Mouse (Mus musculus) limb, embryonic 11.5 days (tissue): ENCODE measurements around the gene Olfr1337. TPM values are rescaled to one million over a fixed set of nuclear protein-coding genes. Genes with fewer than 3 reads are reported as not detected.
"Not testable (repeated sequence)": the region's sequence is repeated elsewhere in the genome, so short reads cannot be mapped to it uniquely, and the experiment has no call there.

Source experiments
- ATAC-seq: fragments of 200-750 bp; cut with Nextera tagmentation; 2 replicates; pipeline ENCODE4 v1.8.0; 2017; ENCODE audit warnings: low read depth; ENCODE audit not compliant: insufficient number of reproducible peaks, low FRiP score, low TSS enrichment
- DNase-seq: peaks from one replicate; pipeline ENCODE4 v3.0.0-alpha.2; 2015; ENCODE audit warnings: low spot score
- H3K27ac ChIP-seq: fragments of 300-500 bp; sonication (generic); replicated peaks from 2 replicates; pipeline ENCODE4 v1.5.1; 2014; ENCODE audit warnings: low read depth, mild to moderate bottlenecking, low read length
- H3K27me3 ChIP-seq: fragments of 300-500 bp; sonication (generic); 2 replicates; pipeline ENCODE4 v1.6.1; 2014; ENCODE audit warnings: mild to moderate bottlenecking, low read length, mixed read lengths; ENCODE audit not compliant: control insufficient read depth, insufficient read depth
- H3K36me3 ChIP-seq: fragments of 300-500 bp; sonication (generic); 2 replicates; pipeline ENCODE4 v1.6.1; 2014; ENCODE audit warnings: mild to moderate bottlenecking, low read length, moderate library complexity, mixed read lengths; ENCODE audit not compliant: control insufficient read depth, insufficient read depth
- H3K4me1 ChIP-seq: fragments of 300-500 bp; sonication (generic); 2 replicates; pipeline ENCODE4 v1.6.1; 2014; ENCODE audit warnings: low read length, mixed read lengths; ENCODE audit not compliant: control insufficient read depth, insufficient read depth
- H3K4me2 ChIP-seq: fragments of 300-500 bp; sonication (generic); 2 replicates; pipeline ENCODE4 v1.6.1; 2014; ENCODE audit warnings: low read depth, mild to moderate bottlenecking, moderate library complexity; ENCODE audit not compliant: severe bottlenecking
- H3K4me3 ChIP-seq: fragments of 300-500 bp; sonication (generic); 2 replicates; pipeline ENCODE4 v1.5.1; 2014; ENCODE audit warnings: low read depth, low read length
- H3K9ac ChIP-seq: fragments of 300-500 bp; sonication (generic); 2 replicates; pipeline ENCODE4 v1.6.1; 2014; ENCODE audit warnings: mild to moderate bottlenecking, low read length
- H3K9me3 ChIP-seq: fragments of 300-500 bp; sonication (generic); 2 replicates; pipeline ENCODE4 v1.6.1; 2016; ENCODE audit warnings: low read length; ENCODE audit not compliant: control insufficient read depth
- WGBS: fragments of 180-500 bp; shearing (Covaris S2); extraction: QIAGEN DNeasy Blood & Tissue Kit; methylation state at CpG from one replicate; pipeline ENCODE4 v1.1.7; 2014; 5-methylcytosine and 5-hydroxymethylcytosine counted together
- polyA plus RNA-seq: library from polyadenylated mRNA; unstranded; fragments of >200 nt; fragmentation: Nextera tagmentation; extraction: Ambion mirVana; gene quantifications from 2 replicates; pipeline ENCODE4 v1.2.1, GENCODE M21; 2014

Olfr1337 gene
- polyA plus RNA-seq: not detected in 2 replicates

- no peaks in the 10 kb centered on the region for H3K4me1 ChIP-seq
- ATAC-seq: no peak
- no peak within 1 kb of the TSS for H3K4me3 ChIP-seq
- H3K36me3 ChIP-seq: no peaks in the 10 kb centered on the region
- no peaks in the 10 kb centered on the region for H3K9me3 ChIP-seq
- WGBS: 77% methylated on average over 2 of the region's 2 CpGs
- H3K27ac ChIP-seq: no peak within 1 kb of the TSS
- no peak for DNase-seq
- H3K27me3 ChIP-seq: no peaks in the 10 kb centered on the region
- no peak within 1 kb of the TSS for H3K9ac ChIP-seq
- no peak within 1 kb of the TSS for H3K4me2 ChIP-seq
Measured at GRCm38 (mm10) chr4:118782486-118782885, at the start of gene Olfr1337. Gene Olfr1337 (minus strand): TSS chr4:118782586.

GRCm38 (mm10) chr4:118818921-118819320 is 36.5 kb upstream of the Olfr1337 start:
- no peak overlapping the region for H3K9ac ChIP-seq
- no peaks in the 10 kb centered on the region for H3K36me3 ChIP-seq
- no peak overlapping the region for H3K4me2 ChIP-seq
- H3K27ac ChIP-seq: no peak overlapping the region
- no peak overlapping the region for H3K4me3 ChIP-seq
- no peaks in the 10 kb centered on the region for H3K9me3 ChIP-seq
- no peak for DNase-seq
- no peak for ATAC-seq
- no peaks in the 10 kb centered on the region for H3K27me3 ChIP-seq
- WGBS: 95% methylated on average over 1 of the region's 1 CpGs
- H3K4me1 ChIP-seq: no peaks in the 10 kb centered on the region

GRCm38 (mm10) chr4:118809844-118810243 is 27.5 kb upstream of the Olfr1337 start, which contains the start of gene Olfr1335:
Gene Olfr1335 (minus strand): TSS chr4:118809944.
- ATAC-seq: no peak

GRCm38 (mm10) chr4:118792796-118793195 is 10.4 kb upstream of the Olfr1337 start:
- ATAC-seq, H3K9me3 ChIP-seq, H3K27ac ChIP-seq, H3K9ac ChIP-seq, H3K27me3 ChIP-seq, DNase-seq, H3K4me1 ChIP-seq, H3K36me3 ChIP-seq, H3K4me3 ChIP-seq, H3K4me2 ChIP-seq: not testable (repeated sequence)

More at GRCm38 (mm10) chr4:118809844-118810243, 27.5 kb upstream of the Olfr1337 start, which contains the start of gene Olfr1335:
- DNase-seq: no peak
- no peaks in the 10 kb centered on the region for H3K36me3 ChIP-seq
- H3K9ac ChIP-seq: no peak within 1 kb of the TSS
- H3K27ac ChIP-seq: no peak within 1 kb of the TSS
- no peaks in the 10 kb centered on the region for H3K9me3 ChIP-seq
- no peak within 1 kb of the TSS for H3K4me2 ChIP-seq
- WGBS: 93% methylated on average over 4 of the region's 4 CpGs
- H3K4me1 ChIP-seq: no peaks in the 10 kb centered on the region
- H3K4me3 ChIP-seq: no peak within 1 kb of the TSS
- H3K27me3 ChIP-seq: no peaks in the 10 kb centered on the region

GRCm38 (mm10) chr4:118758637-118759036 is 23.7 kb downstream of the Olfr1337 start, which contains the start of gene Olfr1338:
Gene Olfr1338 (minus strand): TSS chr4:118758737.
- H3K9ac ChIP-seq: no peak within 1 kb of the TSS

GRCm38 (mm10) chr4:118741881-118742280 is 40.5 kb downstream of the Olfr1337 start:
- H3K36me3 ChIP-seq: no peaks in the 10 kb centered on the region
- no peak overlapping the region for H3K9ac ChIP-seq
- H3K4me3 ChIP-seq: no peak overlapping the region
- 12% methylated on average over 16 of the region's 16 CpGs for WGBS
- no peaks in the 10 kb centered on the region for H3K9me3 ChIP-seq
- H3K4me2 ChIP-seq: no peak overlapping the region
- DNase-seq (peak; percentile 21), ATAC-seq (no peak)
- peaks cover 14% of the 10 kb centered on the region for H3K27me3 ChIP-seq
- H3K4me1 ChIP-seq: no peaks in the 10 kb centered on the region
- H3K27ac ChIP-seq: no peak overlapping the region

More at GRCm38 (mm10) chr4:118758637-118759036, 23.7 kb downstream of the Olfr1337 start, which contains the start of gene Olfr1338:
- ATAC-seq: no peak
- no peak for DNase-seq
- Histone ChIP-seq H3K4me3 (no peak within 1 kb of the TSS), H3K36me3 (no peaks in the 10 kb centered on the region), H3K27me3 (no peaks in the 10 kb centered on the region), H3K4me1 (no peaks in the 10 kb centered on the region), H3K9me3 (no peaks in the 10 kb centered on the region), H3K4me2 (no peak within 1 kb of the TSS), H3K27ac (no peak within 1 kb of the TSS)
- 74% methylated on average over 1 of the region's 1 CpGs for WGBS

- Histone ChIP-seq H3K9ac (no peak overlapping the region), H3K4me2 (no peak overlapping the region), H3K36me3 (no peaks in the 10 kb centered on the region), H3K4me1 (no peaks in the 10 kb centered on the region), H3K27me3 (peaks cover 14% of the 10 kb centered on the region), H3K9me3 (no peaks in the 10 kb centered on the region), H3K4me3 (no peak overlapping the region), H3K27ac (no peak overlapping the region)
- DNase-seq: no peak
- WGBS: 9% methylated on average over 11 of the region's 11 CpGs
- no peak for ATAC-seq
Measured at GRCm38 (mm10) chr4:118740988-118741698, 41.2 kb downstream of the Olfr1337 start.

- Histone ChIP-seq H3K36me3 (no peaks in the 10 kb centered on the region), H3K9me3 (no peaks in the 10 kb centered on the region), H3K4me3 (no peak overlapping the region), H3K4me2 (no peak overlapping the region), H3K9ac (no peak overlapping the region), H3K4me1 (no peaks in the 10 kb centered on the region), H3K27ac (no peak overlapping the region), H3K27me3 (peaks cover 14% of the 10 kb centered on the region)
- ATAC-seq (no peak), DNase-seq (no peak)
- 58% methylated on average over 3 of the region's 3 CpGs for WGBS
Measured at GRCm38 (mm10) chr4:118739574-118739973, 42.8 kb downstream of the Olfr1337 start.
